Mouse (Mus musculus): ENCODE measurements around the gene Thbs2. TPM values are rescaled to one million over a fixed set of nuclear protein-coding genes. Genes with fewer than 3 reads are reported as not detected.

The Thbs2 gene
- polyA plus RNA-seq, 1 experiment from 2014 or later = 4.1 TPM

GRCm38 (mm10) chr17:14714374-14714773 is 20.3 kb upstream of the Thbs2 start:
- H3K4me3 ChIP-seq = no peak overlapping the region
- peaks cover 11% of the 10 kb centered on the region for H3K4me1 ChIP-seq (replicated peaks)
- H3K9me3 ChIP-seq = no peaks in the 10 kb centered on the region
- H3K27ac ChIP-seq = no peak overlapping the region
- ATAC-seq (ENCODE audit: low FRiP score) = peak; percentile 39; the same call in 1 of the 2 replicates
- H3K9ac ChIP-seq = no peak overlapping the region
- WGBS = 37% methylated on average over 3 of the region's 3 CpGs
- peaks cover 7% of the 10 kb centered on the region for H3K27me3 ChIP-seq
- H3K4me2 ChIP-seq = no peak overlapping the region
- no peaks in the 10 kb centered on the region for H3K36me3 ChIP-seq

- Histone ChIP-seq H3K9me3 (no peaks in the 10 kb centered on the region), H3K4me3 (no peak overlapping the region), H3K9ac (no peak overlapping the region), H3K27me3 (peaks cover 7% of the 10 kb centered on the region), H3K27ac (no peak overlapping the region), H3K4me2 (no peak overlapping the region), H3K4me1 (replicated peaks) (peaks cover 11% of the 10 kb centered on the region), H3K36me3 (no peaks in the 10 kb centered on the region)
- 91% methylated on average over 3 of the region's 3 CpGs for WGBS
- ATAC-seq (ENCODE audit: low FRiP score) = no peak
These were observed 17.7 kb upstream of the Thbs2 start for GRCm38 (mm10) chr17:14711784-14712183.

- Histone ChIP-seq H3K27me3 (peaks cover 6% of the 10 kb centered on the region), H3K27ac (no peak overlapping the region), H3K36me3 (no peaks in the 10 kb centered on the region), H3K4me3 (no peak overlapping the region), H3K4me2 (no peak overlapping the region), H3K4me1 (replicated peaks) (peaks cover 11% of the 10 kb centered on the region), H3K9me3 (no peaks in the 10 kb centered on the region), H3K9ac (no peak overlapping the region)
- 98% methylated on average over 3 of the region's 3 CpGs for WGBS
- no peak for ATAC-seq (ENCODE audit: low FRiP score)
These were observed 17.0 kb upstream of the Thbs2 start for GRCm38 (mm10) chr17:14711032-14711431.

GRCm38 (mm10) chr17:14706066-14706465 is 12.0 kb upstream of the Thbs2 start:
- no peak overlapping the region for H3K4me3 ChIP-seq
- no peaks in the 10 kb centered on the region for H3K36me3 ChIP-seq
- H3K27ac ChIP-seq = no peak overlapping the region
- no peaks in the 10 kb centered on the region for H3K9me3 ChIP-seq
- H3K9ac ChIP-seq = no peak overlapping the region
- no peaks in the 10 kb centered on the region for H3K4me1 ChIP-seq (replicated peaks)
- WGBS = 91% methylated on average over 4 of the region's 4 CpGs
- H3K4me2 ChIP-seq = no peak overlapping the region
- no peak for ATAC-seq (ENCODE audit: low FRiP score)
- no peaks in the 10 kb centered on the region for H3K27me3 ChIP-seq

- 95% methylated on average over 2 of the region's 2 CpGs for WGBS
- ATAC-seq (ENCODE audit: low FRiP score) = no peak
- Histone ChIP-seq H3K4me2 (no peak overlapping the region), H3K27me3 (no peaks in the 10 kb centered on the region), H3K9me3 (no peaks in the 10 kb centered on the region), H3K36me3 (no peaks in the 10 kb centered on the region), H3K9ac (no peak overlapping the region), H3K4me1 (replicated peaks) (no peaks in the 10 kb centered on the region), H3K27ac (no peak overlapping the region), H3K4me3 (no peak overlapping the region)
These were observed 11.4 kb upstream of the Thbs2 start for GRCm38 (mm10) chr17:14705466-14705865.

- no peaks in the 10 kb centered on the region for H3K4me1 ChIP-seq (replicated peaks)
These were observed 9.7 kb upstream of the Thbs2 start for GRCm38 (mm10) chr17:14703771-14704170.

GRCm38 (mm10) chr17:14703268-14703667 is 9.2 kb upstream of the Thbs2 start:
- no peak for ATAC-seq (ENCODE audit: low FRiP score)
- 79% methylated on average over 4 of the region's 4 CpGs for WGBS
- H3K9me3 ChIP-seq = no peaks in the 10 kb centered on the region
- H3K4me1 ChIP-seq (replicated peaks) = no peaks in the 10 kb centered on the region
- no peak overlapping the region for H3K4me2 ChIP-seq
- no peaks in the 10 kb centered on the region for H3K27me3 ChIP-seq
- H3K36me3 ChIP-seq = no peaks in the 10 kb centered on the region
- H3K27ac ChIP-seq = no peak overlapping the region
- no peak overlapping the region for H3K9ac ChIP-seq
- H3K4me3 ChIP-seq = no peak overlapping the region

More at GRCm38 (mm10) chr17:14703771-14704170, 9.7 kb upstream of the Thbs2 start:
- no peaks in the 10 kb centered on the region for H3K9me3 ChIP-seq
- H3K9ac ChIP-seq = no peak overlapping the region
- H3K27ac ChIP-seq = no peak overlapping the region
- 87% methylated on average over 6 of the region's 6 CpGs for WGBS
- H3K4me3 ChIP-seq = no peak overlapping the region
- no peaks in the 10 kb centered on the region for H3K36me3 ChIP-seq
- no peak for ATAC-seq (ENCODE audit: low FRiP score)
- no peaks in the 10 kb centered on the region for H3K27me3 ChIP-seq
- H3K4me2 ChIP-seq = no peak overlapping the region

- Histone ChIP-seq H3K9me3 (no peaks in the 10 kb centered on the region), H3K27me3 (no peaks in the 10 kb centered on the region), H3K4me2 (no peak overlapping the region), H3K9ac (no peak overlapping the region), H3K4me3 (no peak overlapping the region), H3K36me3 (no peaks in the 10 kb centered on the region), H3K4me1 (replicated peaks) (no peaks in the 10 kb centered on the region), H3K27ac (no peak overlapping the region)
- no peak for ATAC-seq (ENCODE audit: low FRiP score)
- WGBS = 74% methylated on average over 3 of the region's 3 CpGs
These were observed 8.7 kb upstream of the Thbs2 start for GRCm38 (mm10) chr17:14702701-14703100.

GRCm38 (mm10) chr17:14701891-14702290 is 7.9 kb upstream of the Thbs2 start:
- WGBS = 71% methylated on average over 2 of the region's 2 CpGs
- no peak for ATAC-seq (ENCODE audit: low FRiP score)
- H3K4me3 ChIP-seq = no peak overlapping the region
- no peak overlapping the region for H3K27ac ChIP-seq
- no peaks in the 10 kb centered on the region for H3K27me3 ChIP-seq
- no peak overlapping the region for H3K9ac ChIP-seq
- no peaks in the 10 kb centered on the region for H3K9me3 ChIP-seq
- no peaks in the 10 kb centered on the region for H3K4me1 ChIP-seq (replicated peaks)
- H3K4me2 ChIP-seq = no peak overlapping the region
- no peaks in the 10 kb centered on the region for H3K36me3 ChIP-seq

GRCm38 (mm10) chr17:14700204-14700603 is 6.2 kb upstream of the Thbs2 start:
- ATAC-seq (ENCODE audit: low FRiP score) = no peak
- Histone ChIP-seq H3K4me2 (no peak overlapping the region), H3K4me3 (no peak overlapping the region), H3K4me1 (replicated peaks) (no peaks in the 10 kb centered on the region), H3K9ac (no peak overlapping the region), H3K9me3 (no peaks in the 10 kb centered on the region), H3K27ac (no peak overlapping the region), H3K27me3 (0 out of 2 replicates have a peak, but pooled peaks cover 4% of the 10 kb centered on the region), H3K36me3 (no peaks in the 10 kb centered on the region)
- 79% methylated on average over 5 of the region's 5 CpGs for whole genome bisulfite sequencing

GRCm38 (mm10) chr17:14698188-14698587 is 4.2 kb upstream of the Thbs2 start:
- H3K4me1 ChIP-seq (replicated peaks) = peaks cover 11% of the 10 kb centered on the region
- H3K4me3 ChIP-seq = no peak overlapping the region
- H3K27me3 ChIP-seq = 0 out of 2 replicates have a peak, but pooled peaks cover 4% of the 10 kb centered on the region
- no peak overlapping the region for H3K4me2 ChIP-seq
- H3K36me3 ChIP-seq = no peaks in the 10 kb centered on the region
- no peak overlapping the region for H3K9ac ChIP-seq
- whole genome bisulfite sequencing = 73% methylated on average over 6 of the region's 6 CpGs
- no peak overlapping the region for H3K27ac ChIP-seq
- H3K9me3 ChIP-seq = no peaks in the 10 kb centered on the region
- ATAC-seq (ENCODE audit: low FRiP score) = no peak

- 86% methylated on average over 6 of the region's 6 CpGs for WGBS
- Histone ChIP-seq H3K27ac (no peak overlapping the region), H3K27me3 (0 out of 2 replicates have a peak, but pooled peaks cover 8% of the 10 kb centered on the region), H3K9me3 (no peaks in the 10 kb centered on the region), H3K9ac (no peak overlapping the region), H3K4me1 (replicated peaks) (peaks cover 15% of the 10 kb centered on the region), H3K4me2 (no peak overlapping the region), H3K4me3 (no peak overlapping the region), H3K36me3 (no peaks in the 10 kb centered on the region)
- no peak for ATAC-seq (ENCODE audit: low FRiP score)
These were observed 3.1 kb upstream of the Thbs2 start for GRCm38 (mm10) chr17:14697096-14697495.

GRCm38 (mm10) chr17:14696281-14696795 is 2.3 kb upstream of the Thbs2 start:
- peaks cover 15% of the 10 kb centered on the region for H3K4me1 ChIP-seq (replicated peaks)
- H3K4me3 ChIP-seq = no peak overlapping the region
- no peak overlapping the region for H3K27ac ChIP-seq
- H3K9ac ChIP-seq = no peak overlapping the region
- ATAC-seq (ENCODE audit: low FRiP score) = no peak
- H3K36me3 ChIP-seq = no peaks in the 10 kb centered on the region
- 0 out of 2 replicates have a peak, but pooled peaks cover 8% of the 10 kb centered on the region for H3K27me3 ChIP-seq
- no peak overlapping the region for H3K4me2 ChIP-seq
- H3K9me3 ChIP-seq = no peaks in the 10 kb centered on the region
- 95% methylated on average over 6 of the region's 6 CpGs for WGBS

Measured in hindbrain, embryonic 13.5 days (tissue).